ENCODE assay signal across 25 mouse cellular contexts in the genomic region with DNA sequence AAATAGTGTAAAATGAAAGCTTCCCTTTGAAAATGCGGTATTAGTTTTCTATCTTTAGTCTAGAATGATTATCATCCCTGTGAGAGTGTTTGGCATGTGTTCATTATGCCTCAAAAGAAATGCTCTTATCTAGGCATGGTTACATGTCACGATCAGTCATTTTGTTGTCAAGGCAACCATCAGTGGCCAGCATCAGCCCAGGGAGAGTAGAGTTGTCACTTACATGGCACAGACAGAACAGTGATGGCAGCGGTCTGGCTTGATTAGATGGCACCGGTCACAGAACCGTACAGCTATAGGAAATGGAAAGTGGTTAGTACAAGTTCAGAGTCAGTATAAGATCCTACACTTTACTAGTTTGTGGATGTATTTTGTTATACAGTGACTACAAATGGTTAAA.
DNase-seq lines count a peak whose midpoint lies in the region; ATAC-seq and TF ChIP-seq lines count a peak whose summit lies in the region.
"Had no signal": no experiment of that assay in that cellular context is flagged by ENCODE, and none has a peak within 500 bp of the region (broad histone marks: within the 10 kb centered on the region; RNA-seq: fewer than 3 reads in every experiment).

No protein-coding gene starts in this region.

- TF ChIP-seq CTCF in brain, embryonic 14.5 days (IDR thresholded peaks at IDR 0.05; ENCODE audit: borderline replicate concordance, extremely low read depth, insufficient read depth, insufficient read length): no peak

- H3K27ac ChIP-seq in forebrain, embryonic 12.5 days: no peak overlapping the region
- H3K27ac ChIP-seq in forebrain, embryonic 13.5 days: no peak overlapping the region
- H3K27ac ChIP-seq in liver, embryonic 11.5 days (ENCODE audit: low read depth, low read length): no peak overlapping the region
- no peak overlapping the region for H3K27ac ChIP-seq in midbrain, embryonic 14.5 days (replicated peaks; ENCODE audit: low read depth, low read length)
- H3K27ac ChIP-seq in kidney, embryonic 14.5 days (ENCODE audit: low read depth, low read length): no peak overlapping the region
- H3K27ac ChIP-seq: gastrocnemius, adult 2 months; heart, adult 2 months; heart, embryonic 10.5 days; heart, embryonic 13.5 days; hindbrain, embryonic 14.5 days; hindbrain, postnatal 0 days had no signal

- no peak for TF ChIP-seq POLR2A in brain, embryonic 14.5 days (IDR thresholded peaks at IDR 0.05; ENCODE audit: borderline replicate concordance, extremely low read depth, insufficient read depth, insufficient read length, poor library complexity, severe bottlenecking)

- no peaks in the 10 kb centered on the region for H3K36me3 ChIP-seq in forebrain, embryonic 12.5 days (replicated peaks)
- H3K36me3 ChIP-seq in forebrain, embryonic 13.5 days (ENCODE audit: poor library complexity, severe bottlenecking): no peaks in the 10 kb centered on the region
- no peaks in the 10 kb centered on the region for H3K36me3 ChIP-seq in liver, embryonic 11.5 days (ENCODE audit: control insufficient read depth, insufficient read depth, low read length)
- H3K36me3 ChIP-seq in midbrain, embryonic 14.5 days (ENCODE audit: control insufficient read depth, insufficient read depth, low read length): no peaks in the 10 kb centered on the region
- H3K36me3 ChIP-seq in kidney, embryonic 14.5 days (ENCODE audit: control insufficient read depth, insufficient read depth, low read length): no peaks in the 10 kb centered on the region
- H3K36me3 ChIP-seq: heart, embryonic 10.5 days; heart, embryonic 13.5 days had no signal

- H3K9ac ChIP-seq in forebrain, embryonic 12.5 days: no peak overlapping the region
- no peak overlapping the region for H3K9ac ChIP-seq in forebrain, embryonic 13.5 days
- no peak overlapping the region for H3K9ac ChIP-seq in liver, embryonic 11.5 days (ENCODE audit: low read depth, low read length)
- H3K9ac ChIP-seq in midbrain, embryonic 14.5 days (replicated peaks; ENCODE audit: low read length): no peak overlapping the region
- H3K9ac ChIP-seq in kidney, embryonic 14.5 days (ENCODE audit: low read depth, low read length): no peak overlapping the region
- H3K9ac ChIP-seq: forebrain, postnatal 0 days; heart, embryonic 13.5 days; hindbrain, embryonic 14.5 days had no signal

- peak; percentile 2 for DNase-seq in liver
- DNase-seq in liver, embryonic 11.5 days (ENCODE audit: low spot score): no peak
- DNase-seq in brain, embryonic 14.5 days (ENCODE audit: low read depth): peak; percentile 49
- peak; percentile 8 for DNase-seq in midbrain, embryonic 14.5 days
- DNase-seq: adrenal gland, adult 8-10 months; adrenal gland, postnatal 25 days; cerebellum, adult 18-20 months; cerebellum, adult 9-10 months; cerebellum, postnatal 14 days; forebrain, postnatal 0 days; gastrocnemius, adult 2 months; gastrocnemius, postnatal 14 days; heart, adult 2 months; heart, postnatal 14 days; heart, postnatal 4 days had no signal

- H3K27me3 ChIP-seq in forebrain, embryonic 12.5 days: peaks cover 6% of the 10 kb centered on the region; the same call in 1 of the 2 replicates
- H3K27me3 ChIP-seq in forebrain, embryonic 13.5 days: peaks cover 2% of the 10 kb centered on the region; the same call in 1 of the 2 replicates
- H3K27me3 ChIP-seq in liver, embryonic 11.5 days (replicated peaks; ENCODE audit: control insufficient read depth, insufficient read depth, low read length): no peaks in the 10 kb centered on the region; the same call in 1 of the 2 replicates
- no peaks in the 10 kb centered on the region; the same call in 1 of the 2 replicates for H3K27me3 ChIP-seq in midbrain, embryonic 14.5 days (ENCODE audit: control insufficient read depth, insufficient read depth, low read length)
- no peaks in the 10 kb centered on the region for H3K27me3 ChIP-seq in kidney, embryonic 14.5 days (ENCODE audit: control insufficient read depth, insufficient read depth, low read length)
- H3K27me3 ChIP-seq: heart, embryonic 13.5 days had no signal

- H3K9me3 ChIP-seq in forebrain, embryonic 12.5 days: no peaks in the 10 kb centered on the region
- no peaks in the 10 kb centered on the region for H3K9me3 ChIP-seq in forebrain, embryonic 13.5 days (replicated peaks)
- no peaks in the 10 kb centered on the region for H3K9me3 ChIP-seq in liver, embryonic 11.5 days (ENCODE audit: control insufficient read depth, low read length)
- H3K9me3 ChIP-seq in midbrain, embryonic 14.5 days (ENCODE audit: control insufficient read depth, low read length): no peaks in the 10 kb centered on the region
- no peaks in the 10 kb centered on the region for H3K9me3 ChIP-seq in kidney, embryonic 14.5 days (ENCODE audit: control insufficient read depth, low read length)
- H3K9me3 ChIP-seq: heart, embryonic 10.5 days; heart, embryonic 13.5 days had no signal

- H3K4me3 ChIP-seq in forebrain, embryonic 12.5 days (replicated peaks): no peak overlapping the region
- H3K4me3 ChIP-seq in forebrain, embryonic 13.5 days: no peak overlapping the region
- H3K4me3 ChIP-seq in liver, embryonic 11.5 days (ENCODE audit: low read depth, low read length): no peak overlapping the region
- H3K4me3 ChIP-seq in midbrain, embryonic 14.5 days (replicated peaks; ENCODE audit: low read depth, low read length): no peak overlapping the region
- no peak overlapping the region for H3K4me3 ChIP-seq in kidney, embryonic 14.5 days (ENCODE audit: low read length)
- H3K4me3 ChIP-seq: gastrocnemius, adult 2 months; heart, adult 2 months; heart, embryonic 10.5 days; heart, embryonic 13.5 days had no signal

- WGBS in forebrain, embryonic 12.5 days: 77% methylated on average over 5 of the region's 5 CpGs
- 78% methylated on average over 5 of the region's 5 CpGs for WGBS in forebrain, embryonic 13.5 days
- 80% methylated on average over 5 of the region's 5 CpGs for WGBS in liver, embryonic 11.5 days
- 73% methylated on average over 5 of the region's 5 CpGs for WGBS in midbrain, embryonic 14.5 days
- 91% methylated on average over 5 of the region's 5 CpGs for WGBS in kidney, embryonic 14.5 days

- ATAC-seq in forebrain, embryonic 12.5 days (ENCODE audit: low FRiP score): peak; percentile 73
- no peak for ATAC-seq in forebrain, embryonic 13.5 days
- no peak for ATAC-seq in liver, embryonic 11.5 days (replicated peaks; ENCODE audit: low FRiP score)
- no peak; the same call in 1 of the 2 replicates for ATAC-seq in midbrain, embryonic 14.5 days (ENCODE audit: low FRiP score, low TSS enrichment)
- ATAC-seq in kidney, embryonic 14.5 days (ENCODE audit: low FRiP score, low TSS enrichment): no peak
- no peak for ATAC-seq in granulocyte monocyte progenitor cell, adult 5-6 weeks (replicated peaks; ENCODE audit: poor library complexity, severe bottlenecking)
- ATAC-seq: activated CD4-positive, CD25-positive, alpha-beta regulatory T cell, adult 4 months; forebrain, postnatal 0 days; hindbrain, postnatal 0 days; inflammation-experienced regulatory T-cells, adult 6 months had no signal

- no peaks in the 10 kb centered on the region for H3K4me1 ChIP-seq in forebrain, embryonic 12.5 days
- no peaks in the 10 kb centered on the region for H3K4me1 ChIP-seq in forebrain, embryonic 13.5 days
- H3K4me1 ChIP-seq in liver, embryonic 11.5 days (replicated peaks; ENCODE audit: control insufficient read depth, insufficient read depth, low read length): no peaks in the 10 kb centered on the region
- H3K4me1 ChIP-seq in midbrain, embryonic 14.5 days (ENCODE audit: control insufficient read depth, insufficient read depth, low read length): no peaks in the 10 kb centered on the region
- H3K4me1 ChIP-seq in kidney, embryonic 14.5 days (ENCODE audit: control insufficient read depth, insufficient read depth, low read length): no peaks in the 10 kb centered on the region
- H3K4me1 ChIP-seq: heart, embryonic 10.5 days; heart, embryonic 13.5 days had no signal

- no peak overlapping the region for H3K4me2 ChIP-seq in forebrain, embryonic 12.5 days
- H3K4me2 ChIP-seq in forebrain, embryonic 13.5 days: no peak overlapping the region
- no peak overlapping the region for H3K4me2 ChIP-seq in liver, embryonic 11.5 days
- H3K4me2 ChIP-seq in midbrain, embryonic 14.5 days (ENCODE audit: low read length): no peak overlapping the region
- no peak overlapping the region for H3K4me2 ChIP-seq in kidney, embryonic 14.5 days (replicated peaks; ENCODE audit: low read depth, low read length)
- H3K4me2 ChIP-seq: heart, embryonic 13.5 days; hindbrain, embryonic 14.5 days had no signal
